In genomic region chr7:19420821-19421636, GRCm38 (mm10) we compare ENCODE assay signal across 8 mouse cellular contexts. TPM values are rescaled to one million over a fixed set of nuclear protein-coding genes. Genes with fewer than 3 reads are reported as not detected.
DNase-seq lines count a peak whose midpoint lies in the region; ATAC-seq and TF ChIP-seq lines count a peak whose summit lies in the region.

No protein-coding gene starts in this region.

- 0 out of 2 replicates have a peak overlapping the region, but pooled peaks have one; percentile 35 for H3K9ac ChIP-seq in forebrain, postnatal 0 days
- H3K9ac ChIP-seq in lung, embryonic 15.5 days, result no peak overlapping the region

- TF ChIP-seq POLR2A in thymus, adult 2 months (IDR thresholded peaks at IDR 0.05; ENCODE audit: control insufficient read depth, extremely low read depth, insufficient read depth, low read length, poor library complexity), result no peak

- H3K27ac ChIP-seq in forebrain, postnatal 0 days (ENCODE audit: low read depth, low read length), result no peak overlapping the region
- no peak overlapping the region for H3K27ac ChIP-seq in lung, embryonic 15.5 days
- no peak overlapping the region for H3K27ac ChIP-seq in thymus, adult 2 months (ENCODE audit: control insufficient read depth, insufficient read depth, low read length)

- H3K4me2 ChIP-seq in forebrain, postnatal 0 days (ENCODE audit: low read depth), result peak overlapping the region; percentile 70
- H3K4me2 ChIP-seq in lung, embryonic 15.5 days, result peak overlapping the region; percentile 77

- H3K27me3 ChIP-seq in G1E (ENCODE audit: insufficient read depth, low read length), result peaks cover 23% of the 10 kb centered on the region
- peaks cover 22% of the 10 kb centered on the region for H3K27me3 ChIP-seq in forebrain, postnatal 0 days (ENCODE audit: insufficient read depth, low read length)
- peaks cover 25% of the 10 kb centered on the region for H3K27me3 ChIP-seq in lung, embryonic 15.5 days
- no peaks in the 10 kb centered on the region for H3K27me3 ChIP-seq in thymus, adult 2 months (ENCODE audit: control insufficient read depth, insufficient read depth, low read length)

- peak; percentile 89 for ATAC-seq in G1E (ENCODE audit: extremely low read depth, insufficient number of reproducible peaks, low FRiP score, poor library complexity, severe bottlenecking)
- ATAC-seq in forebrain, postnatal 0 days, result peak; percentile 95
- peak; percentile 96 to 97 for ATAC-seq in hematopoietic stem cell, adult 5-6 weeks (replicated peaks in 1 of 2; ENCODE audit: insufficient read depth in 1 of 2, low FRiP score in 2 of 2, low TSS enrichment in 1 of 2, low read depth in 1 of 2, poor library complexity in 2 of 2, severe bottlenecking in 2 of 2)
- ATAC-seq in lung, embryonic 15.5 days (ENCODE audit: borderline replicate concordance, extremely low read depth, low FRiP score, low TSS enrichment), result peak; percentile 90

- no peak for TF ChIP-seq CTCF in G1E (IDR thresholded peaks at IDR 0.05; ENCODE audit: low read depth, low read length)
- TF ChIP-seq CTCF in forebrain, postnatal 0 days (IDR thresholded peaks at IDR 0.05; ENCODE audit: low read depth), result no peak
- no peak; the same call in 1 of the 2 replicates for TF ChIP-seq CTCF in thymus, adult 2 months (IDR thresholded peaks at IDR 0.05; ENCODE audit: borderline replicate concordance, control insufficient read depth, extremely low read depth, insufficient read depth, low read length, poor library complexity)

- WGBS in forebrain, postnatal 0 days, result 11% methylated on average over 43 of the region's 43 CpGs
- 11% methylated on average over 42 of the region's 43 CpGs for WGBS in lung, embryonic 15.5 days
- WGBS in thymus, adult 2 months, result 11% methylated on average over 43 of the region's 43 CpGs

- H3K36me3 ChIP-seq in G1E (replicated peaks), result peaks cover 10% of the 10 kb centered on the region
- peaks cover 9% of the 10 kb centered on the region; the same call in 1 of the 2 replicates for H3K36me3 ChIP-seq in forebrain, postnatal 0 days (ENCODE audit: insufficient read depth)
- H3K36me3 ChIP-seq in lung, embryonic 15.5 days, result peaks cover 10% of the 10 kb centered on the region
- H3K36me3 ChIP-seq in thymus, adult 2 months (ENCODE audit: control insufficient read depth, insufficient read depth, low read length), result peaks cover 3% of the 10 kb centered on the region; the same call in 1 of the 2 replicates

- H3K9me3 ChIP-seq in G1E (replicated peaks), result no peaks in the 10 kb centered on the region
- H3K9me3 ChIP-seq in forebrain, postnatal 0 days (ENCODE audit: low read length), result no peaks in the 10 kb centered on the region
- no peaks in the 10 kb centered on the region for H3K9me3 ChIP-seq in lung, embryonic 15.5 days

- H3K4me3 ChIP-seq in G1E (ENCODE audit: low read depth, low read length), result peak overlapping the region; percentile 60; the same call in 1 of the 2 replicates
- peak overlapping the region; percentile 41 for H3K4me3 ChIP-seq in forebrain, postnatal 0 days (ENCODE audit: low read depth, low read length)
- H3K4me3 ChIP-seq in lung, embryonic 15.5 days, result peak overlapping the region; percentile 36
- peak overlapping the region; percentile 58 for H3K4me3 ChIP-seq in thymus, adult 2 months (ENCODE audit: control insufficient read depth, insufficient read depth, low read length)

- peaks cover 19% of the 10 kb centered on the region for H3K4me1 ChIP-seq in G1E (ENCODE audit: insufficient read depth, low read depth, low read length)
- H3K4me1 ChIP-seq in forebrain, postnatal 0 days (ENCODE audit: insufficient read depth), result no peaks in the 10 kb centered on the region
- peaks cover 19% of the 10 kb centered on the region for H3K4me1 ChIP-seq in lung, embryonic 15.5 days
- peaks cover 20% of the 10 kb centered on the region for H3K4me1 ChIP-seq in thymus, adult 2 months (replicated peaks; ENCODE audit: control insufficient read depth, insufficient read depth, low read length)

- DNase-seq in G1E (ENCODE audit: low spot score), result peak; percentile 81
- DNase-seq in cerebellum, adult 8-10 months, result peak; percentile 79
- DNase-seq in forebrain, postnatal 0 days, result peak; percentile 90
- peak; percentile 74 for DNase-seq in layer of hippocampus, adult 9-10 months (ENCODE audit: low spot score)
- DNase-seq in ovary, adult 18-20 months (ENCODE audit: low spot score), result peak; percentile 85
- DNase-seq in thymus, adult 2 months, result peak; percentile 91

RNA-seq across cellular contexts. Expression of gene Ckm, which starts 16.5 kb away (rescaled TPM):
- total RNA-seq in G1E (2014; fragmentation: Nextera tagmentation) (not detected in 2 replicates), G1E (2017) (0.05 and 0.12 TPM in 2 replicates)
- polyA plus RNA-seq in G1E (2012), result not detected in 2 replicates
- total RNA-seq in forebrain, postnatal 0 days (2014; rRNA removed), result 0.48 and 4.2 TPM in 2 replicates
- not detected in 2 replicates for polyA plus RNA-seq in forebrain, postnatal 0 days (2015; fragmentation: Nextera tagmentation; extraction: Ambion mirVana)
- total RNA-seq in hematopoietic stem cell, adult 5-6 weeks (2017), result 0.25 and 0.31 TPM in 2 replicates
- polyA plus RNA-seq in lung, embryonic 15.5 days (2015; fragmentation: Nextera tagmentation; extraction: Ambion mirVana), result 52.5 and 53.0 TPM in 2 replicates
- 19.3 and 332 TPM in 2 replicates for polyA plus RNA-seq in thymus, adult 2 months (2012; rRNA removed)

RNA-seq across cellular contexts. Expression of gene Klc3, which starts 17.1 kb away (rescaled TPM):
- total RNA-seq in G1E (2014; fragmentation: Nextera tagmentation), result not detected in 2 replicates
- 0.11 TPM in 1 of 2 replicates, not detected in the other for total RNA-seq in G1E (2017)
- 0.69 and 0.84 TPM in 2 replicates for polyA plus RNA-seq in G1E (2012)
- 2.2 and 3.0 TPM in 2 replicates for total RNA-seq in forebrain, postnatal 0 days (2014; rRNA removed)
- 2.1 and 2.9 TPM in 2 replicates for polyA plus RNA-seq in forebrain, postnatal 0 days (2015; fragmentation: Nextera tagmentation; extraction: Ambion mirVana)
- total RNA-seq in hematopoietic stem cell, adult 5-6 weeks (2017), result 1.5 and 2.6 TPM in 2 replicates
- 13.3 and 18.4 TPM in 2 replicates for polyA plus RNA-seq in lung, embryonic 15.5 days (2015; fragmentation: Nextera tagmentation; extraction: Ambion mirVana)
- polyA plus RNA-seq in thymus, adult 2 months (2012; rRNA removed), result 73.1 and 87.0 TPM in 2 replicates

RNA-seq across cellular contexts. Expression of gene Mark4, which starts 37.6 kb away (rescaled TPM):
- total RNA-seq in G1E (2014; fragmentation: Nextera tagmentation) (17.8 and 21.3 TPM in 2 replicates), G1E (2017) (2.7 and 4.3 TPM in 2 replicates)
- 34.7 and 46.5 TPM in 2 replicates for polyA plus RNA-seq in G1E (2012)
- total RNA-seq in forebrain, postnatal 0 days (2014; rRNA removed), result 46.7 and 47.1 TPM in 2 replicates
- polyA plus RNA-seq in forebrain, postnatal 0 days (2015; fragmentation: Nextera tagmentation; extraction: Ambion mirVana), result 16.1 and 21.0 TPM in 2 replicates
- total RNA-seq in hematopoietic stem cell, adult 5-6 weeks (2017), result 6.4 and 11.8 TPM in 2 replicates
- 7.9 TPM in 2 replicates for polyA plus RNA-seq in lung, embryonic 15.5 days (2015; fragmentation: Nextera tagmentation; extraction: Ambion mirVana)
- polyA plus RNA-seq in thymus, adult 2 months (2012; rRNA removed), result 36.3 and 48.8 TPM in 2 replicates

RNA-seq across cellular contexts. Expression of gene Ercc2, which starts 39.2 kb away (rescaled TPM):
- 17.2 and 18.4 TPM in 2 replicates for total RNA-seq in G1E (2014; fragmentation: Nextera tagmentation)
- 14.8 and 20.2 TPM in 2 replicates for total RNA-seq in G1E (2017)
- polyA plus RNA-seq in G1E (2012), result 36.0 and 40.6 TPM in 2 replicates
- total RNA-seq in forebrain, postnatal 0 days (2014; rRNA removed), result 47.7 and 58.2 TPM in 2 replicates
- polyA plus RNA-seq in forebrain, postnatal 0 days (2015; fragmentation: Nextera tagmentation; extraction: Ambion mirVana), result 17.9 and 21.8 TPM in 2 replicates
- 32.3 and 42.5 TPM in 2 replicates for total RNA-seq in hematopoietic stem cell, adult 5-6 weeks (2017)
- 14.4 and 15.7 TPM in 2 replicates for polyA plus RNA-seq in lung, embryonic 15.5 days (2015; fragmentation: Nextera tagmentation; extraction: Ambion mirVana)
- 134 and 137 TPM in 2 replicates for polyA plus RNA-seq in thymus, adult 2 months (2012; rRNA removed)

RNA-seq across cellular contexts. Expression of gene Exoc3l2, which starts 42.1 kb away (rescaled TPM):
- total RNA-seq in G1E (2014; fragmentation: Nextera tagmentation) (not detected in 2 replicates), G1E (2017) (not detected in 2 replicates)
- 0.02 TPM in 1 of 2 replicates, not detected in the other for polyA plus RNA-seq in G1E (2012)
- total RNA-seq in forebrain, postnatal 0 days (2014; rRNA removed), result 0.14 and 0.23 TPM in 2 replicates
- polyA plus RNA-seq in forebrain, postnatal 0 days (2015; fragmentation: Nextera tagmentation; extraction: Ambion mirVana), result 0.36 and 0.38 TPM in 2 replicates
- total RNA-seq in hematopoietic stem cell, adult 5-6 weeks (2017), result 2.2 and 3.8 TPM in 2 replicates
- 1.4 and 1.7 TPM in 2 replicates for polyA plus RNA-seq in lung, embryonic 15.5 days (2015; fragmentation: Nextera tagmentation; extraction: Ambion mirVana)
- 0.94 and 1.0 TPM in 2 replicates for polyA plus RNA-seq in thymus, adult 2 months (2012; rRNA removed)

Comparison
In these comparisons a context has a peak if more than half of its experiments do, and no peak if none do; other contexts are left out.
1. RNA of gene Ckm, which starts 16.5 kb away (polyA plus RNA-seq): 19.3 to 332 TPM in thymus, adult 2 months and 52.5 to 53.0 TPM in lung, embryonic 15.5 days; not detected in forebrain, postnatal 0 days and not detected in G1E; every median in the first group is over 10 times any median in the second.
2. Peak in every context shown above with its lines, with median percentiles within 50 percentile points of each other: ATAC-seq, DNase-seq and H3K4me3 ChIP-seq.